Mouse (Mus musculus): ENCODE measurements around the gene Gnai2.

GRCm38 (mm10) chr9:107662342-107662741, 27.2 kb upstream of the Gnai2 start:
- TF ChIP-seq EP300 (IDR thresholded peaks at IDR 0.05; ENCODE audit: low read depth): no peak
- no peak for TF ChIP-seq CTCF (IDR thresholded peaks at IDR 0.05; ENCODE audit: low read depth)
